Mouse (Mus musculus): Measurements from ENCODE around the gene Bmx. TPM values are rescaled to one million over a fixed set of nuclear protein-coding genes. Genes with fewer than 3 reads are reported as not detected.

The Bmx gene
- polyA plus RNA-seq, 1 experiment from 2014 or later, result 0.87 TPM

DNA sequence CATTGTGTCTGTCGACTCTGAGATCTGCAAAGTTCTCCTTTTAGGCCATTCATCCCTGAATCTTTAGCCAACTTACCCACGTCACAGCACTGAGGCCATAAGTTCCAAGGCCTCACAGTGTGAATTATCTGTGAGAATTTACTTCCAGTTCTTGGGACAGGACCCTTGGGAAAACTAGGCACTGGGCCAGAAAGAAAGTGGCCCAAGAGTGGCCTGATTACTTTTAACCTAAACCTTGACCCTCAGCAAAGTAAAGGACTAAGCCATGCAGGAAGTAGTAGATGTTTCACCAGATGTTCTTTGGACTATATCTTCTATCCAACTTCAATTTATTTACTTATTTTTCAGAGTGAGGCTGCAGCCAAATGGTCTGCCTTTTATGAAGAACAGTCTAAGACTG is 105.3 kb downstream of the Bmx start:
- Histone ChIP-seq H3K4me2 (ENCODE audit: low read depth, low read length) (no peak overlapping the region), H3K4me1 (ENCODE audit: control insufficient read depth, insufficient read depth, low read length) (no peaks in the 10 kb centered on the region), H3K4me3 (ENCODE audit: low read length) (no peak overlapping the region), H3K36me3 (ENCODE audit: control insufficient read depth, insufficient read depth, low read length) (no peaks in the 10 kb centered on the region), H3K9ac (ENCODE audit: low read depth, low read length) (no peak overlapping the region), H3K27me3 (replicated peaks; ENCODE audit: control insufficient read depth, insufficient read depth, low read length) (no peaks in the 10 kb centered on the region), H3K9me3 (ENCODE audit: control insufficient read depth, low read length) (no peaks in the 10 kb centered on the region), H3K27ac (ENCODE audit: low read length) (0 out of 2 replicates have a peak overlapping the region, but pooled peaks have one; percentile 37)
- 57% methylated on average over 2 of the region's 2 CpGs for WGBS
- ATAC-seq, result no peak

DNA sequence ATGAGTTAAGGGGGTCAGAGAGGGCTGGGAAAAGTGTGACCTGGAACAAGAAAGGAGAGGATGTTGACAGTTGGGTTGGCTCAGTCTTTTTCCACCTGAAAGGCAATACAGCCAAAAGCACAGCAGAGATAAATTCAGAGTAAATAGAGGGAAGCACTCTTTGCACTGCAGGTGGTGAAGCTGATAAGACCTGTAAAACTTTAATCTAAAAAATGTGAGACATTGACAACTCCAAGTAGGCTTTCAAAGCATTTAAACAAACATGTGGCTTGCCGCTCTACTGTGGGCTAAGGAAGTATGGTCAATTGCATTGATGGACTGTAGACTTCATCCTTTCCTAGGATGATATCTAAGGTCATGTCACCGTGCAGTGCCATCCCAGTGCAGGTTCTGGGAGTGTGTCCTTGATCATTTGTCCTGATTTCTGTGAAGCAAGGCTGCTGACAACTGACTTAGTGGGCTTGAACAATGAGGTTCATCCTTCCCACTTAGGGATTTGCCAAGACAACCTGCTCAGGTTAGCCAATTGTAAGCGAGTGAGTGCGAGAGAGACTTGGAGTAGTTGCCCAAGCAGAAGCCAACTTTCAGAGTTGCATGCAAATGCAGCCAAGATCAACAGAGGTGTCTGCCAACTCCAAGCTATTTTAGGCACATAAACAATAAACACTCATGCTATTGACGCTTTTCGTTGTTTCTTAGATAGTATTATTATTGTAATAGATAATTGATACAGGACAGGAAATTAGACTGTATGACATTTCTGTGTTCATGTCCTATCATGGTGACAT is 112.3 kb downstream of the Bmx start:
- H3K27me3 ChIP-seq (replicated peaks; ENCODE audit: control insufficient read depth, insufficient read depth, low read length), result no peaks in the 10 kb centered on the region
- H3K4me1 ChIP-seq (ENCODE audit: control insufficient read depth, insufficient read depth, low read length), result no peaks in the 10 kb centered on the region
- WGBS, result 71% methylated on average over 6 of the region's 6 CpGs
- no peaks in the 10 kb centered on the region for H3K36me3 ChIP-seq (ENCODE audit: control insufficient read depth, insufficient read depth, low read length)
- H3K27ac ChIP-seq (ENCODE audit: low read length), result no peak overlapping the region; the same call in 1 of the 2 replicates
- no peaks in the 10 kb centered on the region for H3K9me3 ChIP-seq (ENCODE audit: control insufficient read depth, low read length)
- H3K9ac ChIP-seq (ENCODE audit: low read depth, low read length), result no peak overlapping the region
- no peak overlapping the region for H3K4me3 ChIP-seq (ENCODE audit: low read length)
- H3K4me2 ChIP-seq (ENCODE audit: low read depth, low read length), result no peak overlapping the region
- peak; percentile 76 for ATAC-seq

Other genes starting within 250 kb of the Bmx start
- gene Car5b, start 230.2 kb downstream of the Bmx start, polyA plus RNA-seq (2015; fragmentation: Nextera tagmentation; extraction: Ambion mirVana), result 0.28 and 0.33 TPM in 2 replicates
- 16.7 and 20.3 TPM in 2 replicates for gene Siah1b, start 181.7 kb downstream of the Bmx start, polyA plus RNA-seq (2015; fragmentation: Nextera tagmentation; extraction: Ambion mirVana)
- gene Cltrn, start 169.4 kb downstream of the Bmx start, polyA plus RNA-seq (2015; fragmentation: Nextera tagmentation; extraction: Ambion mirVana), result 8.3 and 8.4 TPM in 2 replicates
- gene Ace2, start 118.9 kb downstream of the Bmx start, polyA plus RNA-seq (2015; fragmentation: Nextera tagmentation; extraction: Ambion mirVana), result 124 and 183 TPM in 2 replicates
- gene Pir, start 11.2 kb upstream of the Bmx start, polyA plus RNA-seq (2015; fragmentation: Nextera tagmentation; extraction: Ambion mirVana), result 3.0 and 4.7 TPM in 2 replicates
- 2.0 and 3.2 TPM in 2 replicates for gene Vegfd, start 115.2 kb upstream of the Bmx start, polyA plus RNA-seq (2015; fragmentation: Nextera tagmentation; extraction: Ambion mirVana)
- gene Piga, start 161.6 kb upstream of the Bmx start, polyA plus RNA-seq (2015; fragmentation: Nextera tagmentation; extraction: Ambion mirVana), result 20.0 and 21.1 TPM in 2 replicates
- gene Asb11, start 178.8 kb upstream of the Bmx start, polyA plus RNA-seq (2015; fragmentation: Nextera tagmentation; extraction: Ambion mirVana), result 0.21 and 0.37 TPM in 2 replicates
- 0.16 TPM in 1 of 2 replicates, not detected in the other for gene Asb9, start 248.1 kb upstream of the Bmx start, polyA plus RNA-seq (2015; fragmentation: Nextera tagmentation; extraction: Ambion mirVana)